Mouse (Mus musculus) testis, adult 2 months (tissue): Measurements from ENCODE around the gene Gm44973. TPM values are rescaled to one million over a fixed set of nuclear protein-coding genes. Genes with fewer than 3 reads are reported as not detected.

ENCODE experiments used
- H3K27ac ChIP-seq: fragments of 200-500 bp; 2 replicates; pipeline ENCODE4 v1.5.1; 2012; ENCODE audit warnings: low read depth, low read length; ENCODE audit not compliant: control insufficient read depth, insufficient read depth
- H3K27me3 ChIP-seq: fragments of 200-500 bp; 2 replicates; pipeline ENCODE4 v1.6.1; 2012; ENCODE audit warnings: mild to moderate bottlenecking, low read length, moderate library complexity; ENCODE audit not compliant: control insufficient read depth, insufficient read depth
- H3K36me3 ChIP-seq: fragments of 200-500 bp; 2 replicates; pipeline ENCODE4 v1.6.1; 2012; ENCODE audit warnings: mild to moderate bottlenecking, low read length; ENCODE audit not compliant: control insufficient read depth, insufficient read depth
- H3K4me1 ChIP-seq: fragments of 200-500 bp; 2 replicates; pipeline ENCODE4 v1.6.1; 2012; ENCODE audit warnings: low read length; ENCODE audit not compliant: control insufficient read depth, insufficient read depth
- H3K4me3 ChIP-seq: fragments of 200-500 bp; 2 replicates; pipeline ENCODE4 v1.5.1; 2012; ENCODE audit warnings: low read depth, mild to moderate bottlenecking, low read length, moderate library complexity, mixed read lengths; ENCODE audit not compliant: control insufficient read depth
- CTCF ChIP-seq: fragments of 200-500 bp; IDR thresholded peaks from 2 replicates; pipeline ENCODE4 v1.5.1; 2012; ENCODE audit warnings: low read depth, mild to moderate bottlenecking, inconsistent platforms, low read length, moderate library complexity; ENCODE audit not compliant: control insufficient read depth, insufficient read depth, insufficient replicate concordance
- POLR2A ChIP-seq: fragments of 200-500 bp; IDR thresholded peaks from 2 replicates; pipeline ENCODE4 v1.6.1; 2012; ENCODE audit warnings: low read depth, mild to moderate bottlenecking, inconsistent platforms, low read length, moderate library complexity; ENCODE audit not compliant: control insufficient read depth
- polyA plus RNA-seq: library from polyadenylated mRNA; depleted of rRNA; stranded (reverse); fragments of >200 nt; gene quantifications from 2 replicates; pipeline ENCODE4 v1.2.3, GENCODE M21; 2012

Gm44973 gene
- polyA plus RNA-seq, 1 experiment = not detected

- peak within 1 kb of the TSS; percentile 88 for H3K4me3 ChIP-seq
- peak; percentile 78 for TF ChIP-seq POLR2A
- no peak for TF ChIP-seq CTCF
- H3K4me1 ChIP-seq = peaks cover 4% of the 10 kb centered on the region
- H3K36me3 ChIP-seq = peaks cover 1% of the 10 kb centered on the region; the same call in 1 of the 2 replicates
- peak within 1 kb of the TSS; percentile 85 for H3K27ac ChIP-seq
- no peaks in the 10 kb centered on the region for H3K27me3 ChIP-seq
These were observed 4.8 kb downstream of the Gm44973 start, which contains the start of the genes Zfp865 and Ccdc106 for GRCm38 (mm10) chr7:5020000-5020681. Zfp865 (plus strand) TSS chr7:5020376. Ccdc106 (plus strand) TSS chr7:5020553.

- peak overlapping the region; percentile 88 for H3K4me3 ChIP-seq
- no peaks in the 10 kb centered on the region for H3K27me3 ChIP-seq
- H3K27ac ChIP-seq = peak overlapping the region; percentile 85
- peaks cover 2% of the 10 kb centered on the region for H3K4me1 ChIP-seq
- peaks cover 1% of the 10 kb centered on the region; the same call in 1 of the 2 replicates for H3K36me3 ChIP-seq
- no peak for TF ChIP-seq CTCF
- TF ChIP-seq POLR2A = no peak
These were observed 5.4 kb downstream of the Gm44973 start for GRCm38 (mm10) chr7:5020685-5021084.

GRCm38 (mm10) chr7:5021197-5021596 lies 5.9 kb downstream of the Gm44973 start:
- H3K27ac ChIP-seq = no peak overlapping the region
- H3K27me3 ChIP-seq = no peaks in the 10 kb centered on the region
- H3K4me1 ChIP-seq = no peaks in the 10 kb centered on the region; the same call in none of the 2 replicates
- peaks cover 1% of the 10 kb centered on the region; the same call in 1 of the 2 replicates for H3K36me3 ChIP-seq
- H3K4me3 ChIP-seq = peak overlapping the region; percentile 88
- no peak for TF ChIP-seq CTCF
- no peak for TF ChIP-seq POLR2A

GRCm38 (mm10) chr7:5029543-5029942 lies 14.2 kb downstream of the Gm44973 start:
- H3K4me3 ChIP-seq = no peak overlapping the region
- H3K36me3 ChIP-seq = no peaks in the 10 kb centered on the region
- no peak for TF ChIP-seq CTCF
- no peak for TF ChIP-seq POLR2A
- peaks cover 17% of the 10 kb centered on the region for H3K4me1 ChIP-seq
- H3K27me3 ChIP-seq = no peaks in the 10 kb centered on the region
- H3K27ac ChIP-seq = no peak overlapping the region

GRCm38 (mm10) chr7:5029946-5030345 lies 14.7 kb downstream of the Gm44973 start:
- no peak overlapping the region for H3K4me3 ChIP-seq
- H3K27me3 ChIP-seq = no peaks in the 10 kb centered on the region
- H3K27ac ChIP-seq = no peak overlapping the region
- no peaks in the 10 kb centered on the region for H3K36me3 ChIP-seq
- TF ChIP-seq POLR2A (no peak), CTCF (no peak)
- peaks cover 17% of the 10 kb centered on the region for H3K4me1 ChIP-seq

- H3K27me3 ChIP-seq = no peaks in the 10 kb centered on the region
- no peaks in the 10 kb centered on the region for H3K36me3 ChIP-seq
- no peak overlapping the region for H3K27ac ChIP-seq
- no peak for TF ChIP-seq CTCF
- no peak; the same call in 1 of the 2 replicates for TF ChIP-seq POLR2A
- H3K4me3 ChIP-seq = peak overlapping the region; percentile 35
- H3K4me1 ChIP-seq = peaks cover 17% of the 10 kb centered on the region
These were observed 15.4 kb downstream of the Gm44973 start for GRCm38 (mm10) chr7:5030554-5031275.

GRCm38 (mm10) chr7:5031496-5031895 lies 16.2 kb downstream of the Gm44973 start:
- no peak overlapping the region for H3K27ac ChIP-seq
- peak overlapping the region; percentile 35 for H3K4me3 ChIP-seq
- TF ChIP-seq POLR2A (no peak), CTCF (no peak)
- no peaks in the 10 kb centered on the region for H3K36me3 ChIP-seq
- H3K4me1 ChIP-seq = peaks cover 17% of the 10 kb centered on the region
- H3K27me3 ChIP-seq = no peaks in the 10 kb centered on the region
